Mouse (Mus musculus): ENCODE measurements at regions not wholly inside any gene's neighbourhood (a gene's known extent, or its start where the extent isn't known, plus 50 kb on each side); places are given as distances from the start of the nearest gene placed in this dataset.
A peak's percentile ranks its signal among the peaks of the same experiment; 100 is the strongest.

DNA sequence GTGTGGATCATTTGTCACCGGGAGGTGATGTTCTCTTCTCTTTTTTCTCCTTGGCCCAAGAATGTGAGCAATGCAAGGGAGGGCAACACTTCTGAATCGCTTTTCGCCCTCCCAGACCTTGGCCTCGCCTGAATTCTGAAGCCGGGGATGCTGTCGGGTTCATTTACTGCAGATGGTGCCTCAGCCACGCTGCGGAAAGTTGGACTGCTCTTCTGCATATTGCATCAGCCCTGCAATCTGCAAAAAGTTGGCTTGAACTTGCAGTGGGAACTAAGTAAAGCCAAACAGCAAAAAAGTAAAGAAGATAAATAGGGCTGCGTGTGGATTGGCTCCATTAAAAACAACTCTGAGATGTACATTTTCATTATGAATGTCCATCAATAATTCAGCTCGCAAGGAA lies 55.9 kb upstream of the Dok5 start:
- peak in 1 of 2 experiments; percentile 43 for DNase-seq (ENCODE audit: low spot score in 2 of 2)

DNA sequence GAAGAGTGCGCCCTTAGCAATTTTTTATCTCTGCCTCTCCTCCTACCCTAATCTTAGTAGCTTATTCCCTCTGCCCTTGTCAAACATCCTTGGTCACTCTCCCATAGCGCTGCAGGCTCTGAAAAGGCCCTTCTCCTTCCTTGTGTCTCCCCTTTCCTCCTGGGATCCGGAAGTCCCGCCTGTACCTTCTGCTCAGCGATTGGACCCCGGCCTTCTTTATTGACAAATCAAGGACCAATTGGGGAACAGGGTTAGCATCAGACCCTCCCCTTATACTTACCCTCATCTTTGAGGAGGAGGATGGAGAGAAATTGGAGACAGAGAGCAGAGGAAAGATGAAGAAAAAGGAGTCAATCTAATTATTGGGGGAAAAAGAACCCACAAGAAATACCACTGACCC lies 57.9 kb upstream of the Dok5 start:
- DNase-seq (ENCODE audit: low spot score in 2 of 2): no peak

DNA sequence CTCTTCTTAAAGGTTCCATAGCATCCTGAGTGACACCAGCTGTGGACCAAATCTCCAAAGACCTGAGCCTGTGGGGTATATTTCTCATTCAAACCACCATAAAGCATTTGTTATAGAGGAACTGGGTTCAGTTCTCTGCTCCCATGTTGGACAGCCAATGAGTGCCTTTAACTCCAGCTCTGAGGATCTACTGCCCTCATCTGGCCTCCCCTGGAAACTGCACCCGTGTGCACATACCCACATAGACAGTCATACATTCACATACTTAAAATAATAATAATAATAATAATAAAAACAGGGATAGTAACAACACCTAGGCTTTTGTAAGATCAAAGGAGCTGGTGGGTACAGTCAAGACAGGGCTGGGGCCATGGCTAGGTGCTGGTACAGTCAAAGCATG lies 58.8 kb upstream of the Dok5 start:
- no peak for DNase-seq (ENCODE audit: low spot score in 2 of 2)

DNA sequence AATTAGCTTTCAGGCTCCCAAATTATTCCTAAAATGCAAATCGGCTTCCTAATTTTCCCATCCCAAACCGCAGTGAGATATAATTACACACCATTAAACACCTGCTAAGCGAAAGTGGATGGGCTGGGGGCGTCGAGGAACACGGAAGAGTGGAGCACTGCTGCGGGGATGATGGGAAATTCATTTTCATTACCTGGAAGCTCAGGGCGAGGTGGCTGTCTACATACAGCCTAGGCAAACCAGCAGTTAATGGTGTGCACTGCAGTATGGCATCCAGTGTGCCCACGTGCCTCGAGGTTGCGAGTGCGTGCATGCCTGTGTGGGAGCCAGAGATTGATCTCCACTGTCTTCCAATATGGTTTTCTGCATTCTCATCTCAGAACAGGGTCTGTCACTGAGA lies 62.6 kb upstream of the Dok5 start:
- no peak for DNase-seq (ENCODE audit: low spot score in 2 of 2)

- no peak for DNase-seq (ENCODE audit: low spot score in 2 of 2)
Measured at GRCm38 (mm10) chr2:170668497-170668896, 63.1 kb upstream of the Dok5 start.

GRCm38 (mm10) chr2:170662069-170662980 lies 60.5 kb upstream of the 4930470P17Rik start:
- DNase-seq (ENCODE audit: low spot score in 2 of 2): peak; percentile 86 to 88

DNA sequence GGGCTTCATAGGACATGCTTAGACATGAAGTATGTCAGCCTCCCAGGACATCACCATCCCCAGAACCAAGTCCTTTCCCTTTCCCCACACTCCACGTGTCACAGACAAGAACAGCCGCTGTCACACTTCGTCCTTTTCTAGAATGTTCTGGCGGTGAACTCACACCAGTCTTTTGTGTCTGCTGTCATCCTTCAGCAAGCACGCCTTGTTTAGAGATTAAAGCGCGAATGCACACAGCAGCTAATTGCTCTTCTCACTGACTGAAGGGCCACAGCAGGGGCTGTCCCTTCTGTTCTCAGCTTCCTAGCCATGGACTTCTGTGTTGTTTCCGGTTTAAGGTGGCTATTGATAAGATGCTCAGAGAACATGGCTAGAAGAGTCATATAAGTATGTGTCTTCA lies 57.5 kb upstream of the 4930470P17Rik start:
- DNase-seq (ENCODE audit: low spot score in 2 of 2): no peak

DNA sequence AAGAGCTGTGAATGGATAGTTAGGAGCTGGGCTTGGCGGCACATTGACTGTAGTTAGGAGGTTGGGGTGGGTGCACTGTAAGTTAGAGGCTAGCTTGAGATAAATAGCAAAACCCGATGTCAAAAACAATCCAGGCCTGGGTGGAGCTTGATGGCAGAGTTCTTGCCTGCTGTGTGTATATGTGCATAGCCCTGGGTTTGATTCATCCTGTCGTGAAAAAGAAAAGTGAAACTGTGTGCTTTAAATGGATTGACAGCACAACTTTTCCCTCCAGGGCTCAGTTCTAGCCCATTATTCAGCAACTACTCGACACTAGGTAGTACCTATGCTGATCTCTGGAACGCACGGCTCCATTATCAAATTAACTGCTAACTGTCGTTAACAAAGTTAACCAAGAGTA lies 56.7 kb upstream of the 4930470P17Rik start:
- DNase-seq (ENCODE audit: low spot score in 2 of 2): no peak

GRCm38 (mm10) chr2:170657821-170658221 lies 56.0 kb upstream of the 4930470P17Rik start:
- no peak for DNase-seq (ENCODE audit: low spot score in 2 of 2)

DNA sequence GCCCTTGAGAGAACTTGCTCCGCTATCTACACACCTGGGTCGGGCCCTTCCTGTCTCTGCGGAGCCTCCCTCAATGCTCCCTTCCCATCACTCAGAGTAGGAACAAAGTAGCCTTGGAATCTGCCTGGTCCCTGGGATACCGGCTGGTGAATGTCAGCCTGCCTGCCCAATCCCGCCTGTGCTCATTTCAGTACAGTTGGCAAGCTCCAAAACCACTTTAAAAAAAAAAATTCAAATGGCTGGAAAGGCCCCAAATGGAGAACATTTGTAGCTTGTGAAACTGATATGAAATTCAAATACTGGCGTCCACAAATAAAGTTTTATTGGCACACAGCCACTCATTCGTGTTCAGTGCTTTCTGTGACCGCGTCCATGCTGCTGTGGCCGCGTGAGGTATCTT lies 50.3 kb upstream of the 4930470P17Rik start:
- peak; percentile 61 to 72 for DNase-seq (ENCODE audit: low spot score in 2 of 2)

Data from right cerebral cortex, postnatal 10 days (tissue).